Mouse (Mus musculus): ENCODE results near the gene Olfr1192-ps1. TPM values are rescaled to one million over a fixed set of nuclear protein-coding genes. Genes with fewer than 3 reads are reported as not detected.
"Not testable (repeated sequence)": the region's sequence is repeated elsewhere in the genome, so short reads cannot be mapped to it uniquely, and the experiment has no call there.

Olfr1192-ps1 gene
- polyA plus RNA-seq (2012; ENCODE audit: insufficient read depth, insufficient read length, low replicate concordance, missing spikeins): 63.7 TPM in 1 of 2 replicates, not detected in the other

GRCm38 (mm10) chr2:88648209-88648608 is at the start of gene Olfr1192-ps1:
Gene Olfr1192-ps1, plus strand, starts transcription at chr2:88648509.
- WGBS: 17% methylated on average over 1 of the region's 1 CpGs
- TF ChIP-seq POLR2A (IDR thresholded peaks at IDR 0.05; ENCODE audit: insufficient read depth, low read depth, low read length): no peak
- no peak for TF ChIP-seq CTCF (IDR thresholded peaks at IDR 0.05; ENCODE audit: insufficient read depth, low read depth, low read length)
- no peaks in the 10 kb centered on the region for H3K4me1 ChIP-seq (ENCODE audit: control insufficient read depth, insufficient read depth, low read length)
- H3K4me3 ChIP-seq (ENCODE audit: insufficient read depth, low read depth, low read length): no peak within 1 kb of the TSS
- H3K27ac ChIP-seq (ENCODE audit: insufficient read depth, low read depth, low read length): no peak within 1 kb of the TSS

GRCm38 (mm10) chr2:88640242-88640641 is 8.1 kb upstream of the Olfr1192-ps1 start, which contains the start of gene Olfr1191-ps1:
Gene Olfr1191-ps1, plus strand, starts transcription at chr2:88640542.
- not testable (repeated sequence) for H3K4me1 ChIP-seq (ENCODE audit: control insufficient read depth, insufficient read depth, low read length); H3K4me3 ChIP-seq (ENCODE audit: insufficient read depth, low read depth, low read length); H3K27ac ChIP-seq (ENCODE audit: insufficient read depth, low read depth, low read length)
- WGBS: 87% methylated on average over 1 of the region's 1 CpGs

GRCm38 (mm10) chr2:88675328-88675727 is 27.0 kb downstream of the Olfr1192-ps1 start, which contains the start of gene Olfr1193:
Gene Olfr1193, plus strand, starts transcription at chr2:88675628.
- not testable (repeated sequence) for H3K27ac ChIP-seq (ENCODE audit: insufficient read depth, low read depth, low read length); H3K4me3 ChIP-seq (ENCODE audit: insufficient read depth, low read depth, low read length); H3K4me1 ChIP-seq (ENCODE audit: control insufficient read depth, insufficient read depth, low read length)

- TF ChIP-seq CTCF (IDR thresholded peaks at IDR 0.05; ENCODE audit: insufficient read depth, low read depth, low read length): no peak
- no peak for TF ChIP-seq POLR2A (IDR thresholded peaks at IDR 0.05; ENCODE audit: insufficient read depth, low read depth, low read length)
- H3K4me3 ChIP-seq (ENCODE audit: insufficient read depth, low read depth, low read length): no peak within 1 kb of the TSS
- H3K27ac ChIP-seq (ENCODE audit: insufficient read depth, low read depth, low read length): no peak within 1 kb of the TSS
- H3K4me1 ChIP-seq (ENCODE audit: control insufficient read depth, insufficient read depth, low read length): no peaks in the 10 kb centered on the region
Observed at GRCm38 (mm10) chr2:88689087-88689486, 40.8 kb downstream of the Olfr1192-ps1 start, which contains the start of gene Olfr1195. Gene Olfr1195, minus strand, starts transcription at chr2:88689187.

- no peaks in the 10 kb centered on the region for H3K4me1 ChIP-seq (ENCODE audit: control insufficient read depth, insufficient read depth, low read length)
- H3K4me3 ChIP-seq (ENCODE audit: insufficient read depth, low read depth, low read length): no peak within 1 kb of the TSS
- no peak within 1 kb of the TSS for H3K27ac ChIP-seq (ENCODE audit: insufficient read depth, low read depth, low read length)
- TF ChIP-seq CTCF (IDR thresholded peaks at IDR 0.05; ENCODE audit: insufficient read depth, low read depth, low read length): no peak
- TF ChIP-seq POLR2A (IDR thresholded peaks at IDR 0.05; ENCODE audit: insufficient read depth, low read depth, low read length): no peak
- WGBS: 92% methylated on average over 2 of the region's 2 CpGs
Observed at GRCm38 (mm10) chr2:88704497-88704896, 56.2 kb downstream of the Olfr1192-ps1 start, which contains the start of gene Olfr1196. Gene Olfr1196, minus strand, starts transcription at chr2:88704597.

Other genes with a start within 250 kb of the Olfr1192-ps1 start
- not detected in 2 replicates for gene Olfr1179, start 242.1 kb upstream of the Olfr1192-ps1 start, polyA plus RNA-seq (2012; ENCODE audit: insufficient read depth, insufficient read length, low replicate concordance, missing spikeins)
- not detected in 2 replicates for gene Olfr1180, start 229.4 kb upstream of the Olfr1192-ps1 start, polyA plus RNA-seq (2012; ENCODE audit: insufficient read depth, insufficient read length, low replicate concordance, missing spikeins)
- gene Olfr1181, start 222.3 kb upstream of the Olfr1192-ps1 start, polyA plus RNA-seq (2012; ENCODE audit: insufficient read depth, insufficient read length, low replicate concordance, missing spikeins): not detected in 2 replicates
- not detected in 2 replicates for gene Gm13757, start 199.4 kb upstream of the Olfr1192-ps1 start, polyA plus RNA-seq (2012; ENCODE audit: insufficient read depth, insufficient read length, low replicate concordance, missing spikeins)
- gene Olfr1183, start 193.6 kb upstream of the Olfr1192-ps1 start, polyA plus RNA-seq (2012; ENCODE audit: insufficient read depth, insufficient read length, low replicate concordance, missing spikeins): not detected in 2 replicates
- gene Olfr1184, start 164.9 kb upstream of the Olfr1192-ps1 start, polyA plus RNA-seq (2012; ENCODE audit: insufficient read depth, insufficient read length, low replicate concordance, missing spikeins): not detected in 2 replicates
- not detected in 2 replicates for gene Olfr1185-ps1, start 155.2 kb upstream of the Olfr1192-ps1 start, polyA plus RNA-seq (2012; ENCODE audit: insufficient read depth, insufficient read length, low replicate concordance, missing spikeins)
- gene Olfr1186, start 130.0 kb upstream of the Olfr1192-ps1 start, polyA plus RNA-seq (2012; ENCODE audit: insufficient read depth, insufficient read length, low replicate concordance, missing spikeins): not detected in 2 replicates
- gene Olfr1188, start 91.6 kb upstream of the Olfr1192-ps1 start, polyA plus RNA-seq (2012; ENCODE audit: insufficient read depth, insufficient read length, low replicate concordance, missing spikeins): not detected in 2 replicates
- not detected in 2 replicates for gene Olfr1189, start 62.1 kb upstream of the Olfr1192-ps1 start, polyA plus RNA-seq (2012; ENCODE audit: insufficient read depth, insufficient read length, low replicate concordance, missing spikeins)
- not detected in 2 replicates for gene Olfr1191-ps1, start 8.0 kb upstream of the Olfr1192-ps1 start, polyA plus RNA-seq (2012; ENCODE audit: insufficient read depth, insufficient read length, low replicate concordance, missing spikeins)
- gene Olfr1193, start 27.1 kb downstream of the Olfr1192-ps1 start, polyA plus RNA-seq (2012; ENCODE audit: insufficient read depth, insufficient read length, low replicate concordance, missing spikeins): not detected in 2 replicates
- not detected in 2 replicates for gene Olfr1195, start 40.7 kb downstream of the Olfr1192-ps1 start, polyA plus RNA-seq (2012; ENCODE audit: insufficient read depth, insufficient read length, low replicate concordance, missing spikeins)
- gene Olfr1196, start 56.1 kb downstream of the Olfr1192-ps1 start, polyA plus RNA-seq (2012; ENCODE audit: insufficient read depth, insufficient read length, low replicate concordance, missing spikeins): not detected in 2 replicates
- not detected in 2 replicates for gene Olfr1197, start 83.9 kb downstream of the Olfr1192-ps1 start, polyA plus RNA-seq (2012; ENCODE audit: insufficient read depth, insufficient read length, low replicate concordance, missing spikeins)
- gene Olfr1198, start 102.9 kb downstream of the Olfr1192-ps1 start, polyA plus RNA-seq (2012; ENCODE audit: insufficient read depth, insufficient read length, low replicate concordance, missing spikeins): not detected in 2 replicates
- not detected in 2 replicates for gene Olfr1199, start 112.0 kb downstream of the Olfr1192-ps1 start, polyA plus RNA-seq (2012; ENCODE audit: insufficient read depth, insufficient read length, low replicate concordance, missing spikeins)
- gene Olfr1200, start 122.0 kb downstream of the Olfr1192-ps1 start, polyA plus RNA-seq (2012; ENCODE audit: insufficient read depth, insufficient read length, low replicate concordance, missing spikeins): not detected in 2 replicates
- not detected in 2 replicates for gene Olfr1201, start 144.5 kb downstream of the Olfr1192-ps1 start, polyA plus RNA-seq (2012; ENCODE audit: insufficient read depth, insufficient read length, low replicate concordance, missing spikeins)
- gene Olfr1202, start 166.0 kb downstream of the Olfr1192-ps1 start, polyA plus RNA-seq (2012; ENCODE audit: insufficient read depth, insufficient read length, low replicate concordance, missing spikeins): not detected in 2 replicates
- gene Olfr1205, start 181.2 kb downstream of the Olfr1192-ps1 start, polyA plus RNA-seq (2012; ENCODE audit: insufficient read depth, insufficient read length, low replicate concordance, missing spikeins): not detected in 2 replicates
- not detected in 2 replicates for gene Olfr1204, start 200.8 kb downstream of the Olfr1192-ps1 start, polyA plus RNA-seq (2012; ENCODE audit: insufficient read depth, insufficient read length, low replicate concordance, missing spikeins)
- not detected in 2 replicates for gene Olfr1206, start 214.7 kb downstream of the Olfr1192-ps1 start, polyA plus RNA-seq (2012; ENCODE audit: insufficient read depth, insufficient read length, low replicate concordance, missing spikeins)

All from olfactory bulb, adult 2 months (tissue).